Mouse (Mus musculus) midbrain, embryonic 14.5 days (tissue): Measurements from ENCODE around the gene Ifne. TPM values are rescaled to one million over a fixed set of nuclear protein-coding genes. Genes with fewer than 3 reads are reported as not detected.
A peak's percentile ranks its signal among the peaks of the same experiment; 100 is the strongest.

Source experiments
- ATAC-seq: fragments of 200-750 bp; cut with Nextera tagmentation; 2 replicates; pipeline ENCODE4 v1.8.0; 2017; ENCODE audit warnings: moderate number of reproducible peaks, moderate library complexity; ENCODE audit not compliant: low FRiP score, low TSS enrichment
- DNase-seq: peaks from one replicate; pipeline ENCODE4 v3.0.0-alpha.2; 2015
- H3K27ac ChIP-seq: fragments of 300-500 bp; sonication (generic); replicated peaks from 2 replicates; pipeline ENCODE4 v1.5.1; 2014; ENCODE audit warnings: mild to moderate bottlenecking, low read depth, low read length, moderate library complexity
- H3K27me3 ChIP-seq: fragments of 300-500 bp; sonication (generic); 2 replicates; pipeline ENCODE4 v1.6.1; 2014; ENCODE audit warnings: low read length, control low read depth, mixed read lengths; ENCODE audit not compliant: control insufficient read depth, insufficient read depth
- H3K36me3 ChIP-seq: fragments of 300-500 bp; sonication (generic); 2 replicates; pipeline ENCODE4 v1.6.1; 2014; ENCODE audit warnings: low read length, control low read depth; ENCODE audit not compliant: control insufficient read depth, insufficient read depth
- H3K4me1 ChIP-seq: fragments of 300-500 bp; sonication (generic); 2 replicates; pipeline ENCODE4 v1.6.1; 2014; ENCODE audit warnings: mild to moderate bottlenecking, antibody characterized with exemption, low read length, control low read depth; ENCODE audit not compliant: control insufficient read depth, insufficient read depth
- H3K4me2 ChIP-seq: fragments of 300-500 bp; sonication (generic); 2 replicates; pipeline ENCODE4 v1.6.1; 2014; ENCODE audit warnings: mild to moderate bottlenecking, low read length, moderate library complexity
- H3K4me3 ChIP-seq: fragments of 300-500 bp; sonication (generic); replicated peaks from 2 replicates; pipeline ENCODE4 v1.5.1; 2014; ENCODE audit warnings: low read depth, low read length
- H3K9ac ChIP-seq: fragments of 300-500 bp; sonication (generic); replicated peaks from 2 replicates; pipeline ENCODE4 v1.6.1; 2014; ENCODE audit warnings: mild to moderate bottlenecking, low read length, moderate library complexity
- H3K9me3 ChIP-seq: fragments of 300-500 bp; sonication (generic); 2 replicates; pipeline ENCODE4 v1.6.1; 2016; ENCODE audit warnings: low read length, control low read depth, mixed read lengths; ENCODE audit not compliant: control insufficient read depth
- WGBS: fragments of 180-500 bp; shearing (Covaris S2); extraction: QIAGEN DNeasy Blood & Tissue Kit; methylation state at CpG from one replicate; pipeline ENCODE4 v1.1.7; 2014; 5-methylcytosine and 5-hydroxymethylcytosine counted together
- polyA plus RNA-seq: library from polyadenylated mRNA; unstranded; fragments of >200 nt; fragmentation: Nextera tagmentation; extraction: Ambion mirVana; gene quantifications from 2 replicates; pipeline ENCODE4 v1.2.1, GENCODE M21; 2014

Gene Ifne
- polyA plus RNA-seq, 1 experiment from 2014 or later, result not detected

GRCm38 (mm10) chr4:88875435-88876095 is 4.4 kb downstream of the Ifne start:
- Histone ChIP-seq H3K27ac (no peak overlapping the region), H3K27me3 (no peaks in the 10 kb centered on the region), H3K9me3 (no peaks in the 10 kb centered on the region), H3K4me1 (no peaks in the 10 kb centered on the region), H3K9ac (no peak overlapping the region), H3K4me3 (no peak overlapping the region), H3K36me3 (no peaks in the 10 kb centered on the region), H3K4me2 (no peak overlapping the region)
- DNase-seq (no peak), ATAC-seq (no peak)
- 77% methylated on average over 3 of the region's 4 CpGs for WGBS

DNA sequence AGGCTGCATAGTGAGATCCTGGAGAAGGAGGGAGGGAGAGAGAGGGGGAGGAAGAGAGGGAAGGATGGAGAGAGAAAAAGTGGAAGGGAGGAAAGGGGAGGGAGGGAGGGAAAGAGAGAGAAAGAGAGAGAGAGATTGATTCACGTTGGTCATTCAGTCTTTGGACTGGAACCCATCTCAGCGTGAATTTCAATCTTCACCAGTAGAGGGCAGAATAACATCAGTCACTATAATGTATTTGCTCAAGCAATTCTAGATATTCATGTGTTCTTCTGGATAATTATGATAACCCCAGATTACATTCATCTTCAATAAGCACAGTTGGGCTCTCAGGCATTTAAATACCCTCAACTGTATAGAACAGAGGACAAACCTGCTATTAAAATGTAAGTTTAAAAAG is 7.3 kb downstream of the Ifne start:
- H3K9me3 ChIP-seq, result no peaks in the 10 kb centered on the region
- peak; percentile 85 for DNase-seq
- ATAC-seq, result no peak
- no peak overlapping the region for H3K9ac ChIP-seq
- WGBS, result 0% methylated on average over 2 of the region's 2 CpGs
- no peak overlapping the region for H3K4me2 ChIP-seq
- H3K36me3 ChIP-seq, result no peaks in the 10 kb centered on the region
- H3K4me3 ChIP-seq, result no peak overlapping the region
- no peak overlapping the region for H3K27ac ChIP-seq
- 0 out of 2 replicates have a peak, but pooled peaks cover 6% of the 10 kb centered on the region for H3K4me1 ChIP-seq
- H3K27me3 ChIP-seq, result no peaks in the 10 kb centered on the region

- 0 out of 2 replicates have a peak, but pooled peaks cover 3% of the 10 kb centered on the region for H3K27me3 ChIP-seq
- no peaks in the 10 kb centered on the region for H3K9me3 ChIP-seq
- peak; percentile 79 for ATAC-seq
- H3K9ac ChIP-seq, result peak overlapping the region; percentile 34; the same call in 1 of the 2 replicates
- peak overlapping the region; percentile 85 for H3K4me2 ChIP-seq
- 0 out of 2 replicates have a peak, but pooled peaks cover 6% of the 10 kb centered on the region for H3K4me1 ChIP-seq
- H3K27ac ChIP-seq, result no peak overlapping the region
- WGBS, result 7% methylated on average over 31 of the region's 31 CpGs
- peak overlapping the region; percentile 43 for H3K4me3 ChIP-seq
- DNase-seq, result peak; percentile 64
- no peaks in the 10 kb centered on the region for H3K36me3 ChIP-seq
These were observed 11.8 kb downstream of the Ifne start for GRCm38 (mm10) chr4:88867926-88868911.

DNA sequence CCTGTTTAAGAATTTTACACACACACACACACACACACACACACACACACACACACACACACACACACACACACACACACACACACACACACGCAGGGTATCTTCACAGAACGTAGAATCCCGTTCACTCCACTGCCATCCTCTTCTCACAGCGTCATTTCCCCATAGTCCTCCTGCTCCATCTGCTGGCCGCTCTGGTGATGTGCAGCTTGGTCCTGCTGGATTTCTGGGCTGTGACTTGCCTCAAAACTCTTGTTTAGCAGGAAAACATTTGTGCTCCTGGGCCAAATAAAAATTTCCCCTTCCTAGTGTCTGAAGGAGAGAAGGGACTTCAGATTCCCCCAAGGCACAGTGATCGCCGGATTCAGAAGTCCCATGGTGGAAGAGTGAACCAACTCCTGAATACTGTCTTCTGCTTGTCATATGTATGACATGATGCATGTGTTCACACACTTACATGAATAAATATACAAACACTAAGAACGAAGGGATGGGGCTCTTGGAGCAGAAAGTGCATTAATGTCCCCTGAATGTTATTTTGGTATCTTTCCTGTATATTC is 12.6 kb downstream of the Ifne start:
- H3K27me3 ChIP-seq, result 0 out of 2 replicates have a peak, but pooled peaks cover 3% of the 10 kb centered on the region
- DNase-seq, result peak; percentile 87
- peak overlapping the region; percentile 85 for H3K4me2 ChIP-seq
- peak; percentile 66 for ATAC-seq
- under 1% methylated on average over 8 of the region's 8 CpGs for WGBS
- 0 out of 2 replicates have a peak, but pooled peaks cover 6% of the 10 kb centered on the region for H3K4me1 ChIP-seq
- H3K36me3 ChIP-seq, result no peaks in the 10 kb centered on the region
- H3K27ac ChIP-seq, result no peak overlapping the region
- peak overlapping the region; percentile 34; the same call in 1 of the 2 replicates for H3K9ac ChIP-seq
- peak overlapping the region; percentile 43 for H3K4me3 ChIP-seq
- no peaks in the 10 kb centered on the region for H3K9me3 ChIP-seq

DNA sequence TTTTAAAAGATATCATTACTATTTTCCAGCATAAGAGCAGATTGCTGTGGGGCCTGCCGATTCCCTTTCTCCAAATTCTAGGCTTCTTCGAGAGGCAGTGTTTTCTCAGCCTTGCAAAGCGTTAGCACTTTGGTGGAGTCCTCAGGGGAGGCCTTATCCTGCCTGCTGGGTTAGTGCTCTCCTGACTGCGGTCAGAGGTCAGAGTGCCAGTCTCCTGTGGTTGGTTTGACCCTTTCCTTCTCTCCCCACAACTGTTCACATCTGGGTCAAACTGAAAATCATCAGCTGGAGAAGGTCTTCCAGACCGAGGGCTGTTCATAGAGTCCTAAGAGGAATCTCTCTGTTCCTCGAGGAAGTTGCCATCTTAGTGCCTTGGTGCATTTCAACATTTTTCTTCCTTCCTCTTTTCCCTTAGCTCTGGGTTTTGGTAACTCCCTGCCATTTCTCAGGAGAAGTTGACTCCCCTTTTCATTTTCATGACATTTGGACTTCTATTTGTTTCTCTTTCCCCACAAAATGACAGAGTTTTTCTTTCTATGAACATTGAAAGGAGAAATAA is 14.9 kb downstream of the Ifne start:
- ATAC-seq (no peak), DNase-seq (no peak)
- WGBS, result 65% methylated on average over 6 of the region's 6 CpGs
- H3K4me2 ChIP-seq, result no peak overlapping the region
- H3K36me3 ChIP-seq, result no peaks in the 10 kb centered on the region
- H3K9ac ChIP-seq, result no peak overlapping the region
- no peaks in the 10 kb centered on the region for H3K9me3 ChIP-seq
- H3K4me3 ChIP-seq, result no peak overlapping the region
- 0 out of 2 replicates have a peak, but pooled peaks cover 3% of the 10 kb centered on the region for H3K27me3 ChIP-seq
- H3K27ac ChIP-seq, result no peak overlapping the region
- 0 out of 2 replicates have a peak, but pooled peaks cover 6% of the 10 kb centered on the region for H3K4me1 ChIP-seq

DNA sequence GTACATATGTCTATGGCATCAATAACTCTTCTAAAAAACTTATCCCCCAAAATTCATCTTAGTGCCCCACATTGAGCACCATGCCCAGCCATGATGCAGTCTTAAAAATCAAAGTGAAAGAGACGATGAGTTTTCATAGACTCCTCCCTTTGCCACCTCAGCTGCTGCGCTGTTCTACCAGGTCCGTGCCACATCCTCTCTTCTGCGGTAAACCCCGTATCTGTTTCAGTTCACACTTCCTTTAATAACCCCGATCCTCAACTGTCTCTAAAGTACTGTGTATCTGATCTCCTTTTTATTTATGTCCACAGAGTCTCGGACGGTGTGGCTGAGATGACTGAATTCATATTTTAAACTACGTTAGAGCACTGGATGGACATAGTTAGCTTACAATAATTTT is 15.4 kb downstream of the Ifne start:
- Histone ChIP-seq H3K27ac (no peak overlapping the region), H3K9me3 (no peaks in the 10 kb centered on the region), H3K4me3 (no peak overlapping the region), H3K4me2 (no peak overlapping the region), H3K9ac (no peak overlapping the region), H3K36me3 (no peaks in the 10 kb centered on the region), H3K4me1 (0 out of 2 replicates have a peak, but pooled peaks cover 6% of the 10 kb centered on the region), H3K27me3 (0 out of 2 replicates have a peak, but pooled peaks cover 3% of the 10 kb centered on the region)
- ATAC-seq (no peak), DNase-seq (no peak)
- 73% methylated on average over 9 of the region's 9 CpGs for WGBS

GRCm38 (mm10) chr4:88863309-88863708 is 16.7 kb downstream of the Ifne start:
- Histone ChIP-seq H3K36me3 (no peaks in the 10 kb centered on the region), H3K9me3 (no peaks in the 10 kb centered on the region), H3K4me2 (no peak overlapping the region), H3K4me1 (0 out of 2 replicates have a peak, but pooled peaks cover 3% of the 10 kb centered on the region), H3K4me3 (no peak overlapping the region), H3K27me3 (0 out of 2 replicates have a peak, but pooled peaks cover 3% of the 10 kb centered on the region), H3K27ac (no peak overlapping the region), H3K9ac (no peak overlapping the region)
- no peak for ATAC-seq
- DNase-seq, result no peak
- 4% methylated on average over 7 of the region's 7 CpGs for WGBS

GRCm38 (mm10) chr4:88859214-88859613 is 20.8 kb downstream of the Ifne start:
- DNase-seq, result no peak
- Histone ChIP-seq H3K4me3 (no peak overlapping the region), H3K4me2 (no peak overlapping the region), H3K27me3 (no peaks in the 10 kb centered on the region), H3K27ac (no peak overlapping the region), H3K9ac (no peak overlapping the region), H3K4me1 (no peaks in the 10 kb centered on the region), H3K9me3 (no peaks in the 10 kb centered on the region), H3K36me3 (no peaks in the 10 kb centered on the region)
- ATAC-seq, result no peak
